Comparison of ENCODE assay signal across 14 mouse cellular contexts in genomic region chr5:144758422-144758821, GRCm38 (mm10). TPM values are rescaled to one million over a fixed set of nuclear protein-coding genes. Genes with fewer than 3 reads are reported as not detected.
A peak's percentile ranks its signal among the peaks of the same experiment; 100 is the strongest.
DNase-seq lines count a peak whose midpoint lies in the region; ATAC-seq and TF ChIP-seq lines count a peak whose summit lies in the region.
"Had no signal": no experiment of that assay in that cellular context is flagged by ENCODE, and none has a peak within 500 bp of the region (broad histone marks: within the 10 kb centered on the region; RNA-seq: fewer than 3 reads in every experiment).

No protein-coding gene starts in this region.

- ATAC-seq in neural tube, embryonic 11.5 days (ENCODE audit: insufficient read depth, low FRiP score, low TSS enrichment), result no peak
- ATAC-seq in midbrain, embryonic 12.5 days (ENCODE audit: low FRiP score, low read depth), result peak; percentile 64
- ATAC-seq: intestine, postnatal 0 days had no signal

- 14% methylated on average over 8 of the region's 8 CpGs for WGBS in neural tube, embryonic 11.5 days
- WGBS in midbrain, embryonic 12.5 days, result 6% methylated on average over 8 of the region's 8 CpGs
- 35% methylated on average over 8 of the region's 8 CpGs for WGBS in heart, adult 2 months

- no peaks in the 10 kb centered on the region for H3K4me1 ChIP-seq in neural tube, embryonic 11.5 days (ENCODE audit: control insufficient read depth, insufficient read depth, low read length)
- H3K4me1 ChIP-seq in midbrain, embryonic 12.5 days, result peaks cover 22% of the 10 kb centered on the region
- H3K4me1 ChIP-seq in heart, adult 2 months (ENCODE audit: control insufficient read depth, insufficient read depth, low read length), result no peaks in the 10 kb centered on the region

- peak; percentile 57 for DNase-seq in neural tube, embryonic 11.5 days (ENCODE audit: low spot score)
- DNase-seq in neural tube, embryonic 10.5 days (ENCODE audit: extremely low spot score, low spot score), result no peak
- DNase-seq in frontal cortex, postnatal 14 days (ENCODE audit: low spot score in 2 of 2), result peak; percentile 25 to 48
- DNase-seq in telencephalon, adult 2 months (ENCODE audit: low read depth, low spot score), result peak; percentile 67
- no peak for DNase-seq in heart, adult 2 months
- DNase-seq in urinary bladder, postnatal 25 days (ENCODE audit: low spot score), result no peak
- DNase-seq in gastrocnemius, postnatal 4 days (ENCODE audit: low spot score in 2 of 2), result no peak
- DNase-seq: heart, adult 11 months; thymus, postnatal 36 days had no signal

- no peak overlapping the region for H3K4me3 ChIP-seq in neural tube, embryonic 11.5 days (ENCODE audit: low read depth, low read length)
- no peak overlapping the region for H3K4me3 ChIP-seq in midbrain, embryonic 12.5 days
- H3K4me3 ChIP-seq in heart, adult 2 months, result no peak overlapping the region
- H3K4me3 ChIP-seq: embryonic facial prominence, embryonic 13.5 days; limb, embryonic 15.5 days had no signal

- intact Hi-C loops in heart, adult 2 months (cut with DNase I), result no loop called here

- H3K36me3 ChIP-seq in neural tube, embryonic 11.5 days (ENCODE audit: control insufficient read depth, insufficient read depth, low read length), result no peaks in the 10 kb centered on the region
- no peaks in the 10 kb centered on the region for H3K36me3 ChIP-seq in midbrain, embryonic 12.5 days
- no peaks in the 10 kb centered on the region for H3K36me3 ChIP-seq in heart, adult 2 months (ENCODE audit: control insufficient read depth, insufficient read depth, low read length)
- H3K36me3 ChIP-seq: embryonic facial prominence, embryonic 13.5 days; limb, embryonic 15.5 days had no signal

- TF ChIP-seq POLR2A in heart, adult 2 months (IDR thresholded peaks at IDR 0.05; ENCODE audit: insufficient read depth, low read depth, low read length), result no peak

- no peak overlapping the region for H3K9ac ChIP-seq in neural tube, embryonic 11.5 days (ENCODE audit: low read length)
- no peak overlapping the region for H3K9ac ChIP-seq in midbrain, embryonic 12.5 days (replicated peaks)
- no peak overlapping the region for H3K9ac ChIP-seq in heart, adult 2 months (ENCODE audit: low read depth, low read length)
- H3K9ac ChIP-seq: embryonic facial prominence, embryonic 13.5 days; limb, embryonic 15.5 days had no signal

- no peak overlapping the region for H3K27ac ChIP-seq in neural tube, embryonic 11.5 days (ENCODE audit: low read depth, low read length)
- peak overlapping the region; percentile 73 for H3K27ac ChIP-seq in midbrain, embryonic 12.5 days (replicated peaks)
- no peak overlapping the region for H3K27ac ChIP-seq in heart, adult 2 months
- H3K27ac ChIP-seq: embryonic facial prominence, embryonic 13.5 days; limb, embryonic 15.5 days had no signal

- H3K9me3 ChIP-seq in neural tube, embryonic 11.5 days (ENCODE audit: control insufficient read depth, low read length), result no peaks in the 10 kb centered on the region
- H3K9me3 ChIP-seq in midbrain, embryonic 12.5 days, result no peaks in the 10 kb centered on the region
- H3K9me3 ChIP-seq: embryonic facial prominence, embryonic 13.5 days; limb, embryonic 15.5 days had no signal

- no peak for TF ChIP-seq CTCF in heart, adult 2 months (IDR thresholded peaks at IDR 0.05)

- no peak for TF ChIP-seq EP300 in heart, adult 2 months (IDR thresholded peaks at IDR 0.05; ENCODE audit: insufficient read depth, low read depth, low read length)

- no peak overlapping the region; the same call in 1 of the 2 replicates for H3K4me2 ChIP-seq in neural tube, embryonic 11.5 days (ENCODE audit: low read depth)
- peak overlapping the region; percentile 38 for H3K4me2 ChIP-seq in midbrain, embryonic 12.5 days (replicated peaks)
- H3K4me2 ChIP-seq: embryonic facial prominence, embryonic 13.5 days; limb, embryonic 15.5 days had no signal

- H3K79me2 ChIP-seq in heart, adult 2 months (replicated peaks; ENCODE audit: control insufficient read depth, insufficient read depth, low read length), result no peaks in the 10 kb centered on the region

- peaks cover 13% of the 10 kb centered on the region; the same call in 1 of the 2 replicates for H3K27me3 ChIP-seq in neural tube, embryonic 11.5 days (ENCODE audit: control insufficient read depth, insufficient read depth, low read length)
- peaks cover 20% of the 10 kb centered on the region for H3K27me3 ChIP-seq in midbrain, embryonic 12.5 days
- H3K27me3 ChIP-seq in heart, adult 2 months (ENCODE audit: control insufficient read depth, insufficient read depth, low read length), result peaks cover 7% of the 10 kb centered on the region

RNA-seq across cellular contexts. Expression of gene Tmem130, which starts 3.2 kb away (rescaled TPM):
- polyA plus RNA-seq in neural tube, embryonic 11.5 days (2014; fragmentation: Nextera tagmentation; extraction: Ambion mirVana), result 18.4 and 19.6 TPM in 2 replicates
- 55.1 and 65.3 TPM in 2 replicates for polyA plus RNA-seq in midbrain, embryonic 12.5 days (2016; fragmentation: Nextera tagmentation; extraction: Ambion mirVana)
- under 1 TPM; 0.21 to 0.27 TPM for total RNA-seq in heart, adult 2 months (2021)
- polyA plus RNA-seq in heart, adult 2 months (2012; rRNA removed), result 0.29 and 0.35 TPM in 2 replicates
- total RNA-seq in gastrocnemius, postnatal 4 days (2021), result under 1 TPM in 1 of 2 experiments, not detected in 1; 0.23 TPM
- total RNA-seq: megakaryocyte, adult 5-6 weeks had no signal

RNA-seq across cellular contexts. Expression of gene Trrap, which starts 9.1 kb away (rescaled TPM):
- polyA plus RNA-seq in neural tube, embryonic 11.5 days (2014; fragmentation: Nextera tagmentation; extraction: Ambion mirVana), result 96.8 and 99.2 TPM in 2 replicates
- 95.9 and 102 TPM in 2 replicates for polyA plus RNA-seq in midbrain, embryonic 12.5 days (2016; fragmentation: Nextera tagmentation; extraction: Ambion mirVana)
- total RNA-seq in heart, adult 2 months (2021), result 10 to 100 TPM; 35.3 to 38.3 TPM
- polyA plus RNA-seq in heart, adult 2 months (2012; rRNA removed), result 52.4 and 59.2 TPM in 2 replicates
- total RNA-seq in gastrocnemius, postnatal 4 days (2021), result 10 to 100 TPM; 79.4 to 83.9 TPM

Comparison
In these comparisons a context has a peak if more than half of its experiments do, and no peak if none do; other contexts are left out.
1. DNase-seq: peak in neural tube, embryonic 11.5 days (single experiment), frontal cortex, postnatal 14 days (2 of 2) and telencephalon, adult 2 months (single experiment); none in neural tube, embryonic 10.5 days (single experiment), heart, adult 2 months (0 of 2), urinary bladder, postnatal 25 days (single experiment) and gastrocnemius, postnatal 4 days (0 of 2).
2. RNA of gene Tmem130, which starts 3.2 kb away (polyA plus RNA-seq): 55.1 to 65.3 TPM in midbrain, embryonic 12.5 days and 18.4 to 19.6 TPM in neural tube, embryonic 11.5 days; 0.29 to 0.35 TPM in heart, adult 2 months; every median in the first group is over 10 times any median in the second.